Mouse (Mus musculus) limb, embryonic 10.5 days (tissue): ENCODE results near the gene Clec1b. TPM values are rescaled to one million over a fixed set of nuclear protein-coding genes. Genes with fewer than 3 reads are reported as not detected.
A peak's percentile ranks its signal among the peaks of the same experiment; 100 is the strongest.

ENCODE experiments used
- DNase-seq: peaks from one replicate; pipeline ENCODE4 v3.0.0-alpha.2; 2017; ENCODE audit warnings: low spot score
- H3K27ac ChIP-seq: fragments of 300-500 bp; sonication (generic); 2 replicates; pipeline ENCODE4 v1.5.1; 2016; ENCODE audit warnings: mild to moderate bottlenecking
- H3K27me3 ChIP-seq: fragments of 300-500 bp; sonication (generic); 2 replicates; pipeline ENCODE4 v1.6.1; 2016; ENCODE audit warnings: low read depth, mild to moderate bottlenecking; ENCODE audit not compliant: poor library complexity, severe bottlenecking
- H3K36me3 ChIP-seq: fragments of 300-500 bp; sonication (generic); 2 replicates; pipeline ENCODE4 v1.6.1; 2016; ENCODE audit warnings: mild to moderate bottlenecking, moderate library complexity
- H3K4me1 ChIP-seq: fragments of 300-500 bp; sonication (generic); 2 replicates; pipeline ENCODE4 v1.6.1; 2016
- H3K4me3 ChIP-seq: fragments of 300-500 bp; sonication (generic); 2 replicates; pipeline ENCODE4 v1.5.1; 2016; ENCODE audit warnings: mild to moderate bottlenecking, moderate library complexity
- H3K9me3 ChIP-seq: fragments of 300-500 bp; sonication (generic); replicated peaks from 2 replicates; pipeline ENCODE4 v1.6.1; 2016; ENCODE audit warnings: mild to moderate bottlenecking
- WGBS: fragments of 180-500 bp; shearing (Covaris S2); methylation state at CpG from one replicate; pipeline ENCODE4 v1.1.7; 2016; 5-methylcytosine and 5-hydroxymethylcytosine counted together
- polyA plus RNA-seq: library from polyadenylated mRNA; unstranded; fragments of >200 nt; fragmentation: Nextera tagmentation; extraction: Ambion mirVana; gene quantifications from 2 replicates; pipeline ENCODE4 v1.2.1, GENCODE M21; 2016

The Clec1b gene
- polyA plus RNA-seq, 1 experiment from 2014 or later = 9.2 TPM

DNA sequence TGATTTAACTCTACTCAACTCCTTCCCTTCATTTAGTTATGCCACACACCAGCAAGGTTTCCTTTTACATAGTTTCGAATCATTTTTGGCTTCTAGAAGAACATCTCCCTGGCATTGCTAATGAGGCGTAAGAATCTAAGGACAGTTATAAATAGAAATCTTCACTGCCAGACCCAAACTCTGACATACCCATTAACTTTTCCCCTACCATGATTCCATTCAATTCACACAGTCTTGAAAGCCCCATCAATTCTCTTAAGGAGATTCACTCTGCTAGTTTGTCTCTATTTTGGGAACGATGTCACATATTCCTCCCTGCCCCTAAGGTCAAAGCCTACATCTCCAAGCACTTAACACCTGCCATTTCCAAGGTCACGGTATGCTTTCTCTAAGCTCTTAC is 12.1 kb upstream of the Clec1b start:
- H3K4me3 ChIP-seq = no peak overlapping the region
- no peak for DNase-seq
- no peaks in the 10 kb centered on the region for H3K4me1 ChIP-seq
- 89% methylated on average over 4 of the region's 4 CpGs for WGBS
- H3K27me3 ChIP-seq = no peaks in the 10 kb centered on the region
- no peaks in the 10 kb centered on the region for H3K36me3 ChIP-seq
- no peaks in the 10 kb centered on the region for H3K9me3 ChIP-seq
- no peak overlapping the region for H3K27ac ChIP-seq

DNA sequence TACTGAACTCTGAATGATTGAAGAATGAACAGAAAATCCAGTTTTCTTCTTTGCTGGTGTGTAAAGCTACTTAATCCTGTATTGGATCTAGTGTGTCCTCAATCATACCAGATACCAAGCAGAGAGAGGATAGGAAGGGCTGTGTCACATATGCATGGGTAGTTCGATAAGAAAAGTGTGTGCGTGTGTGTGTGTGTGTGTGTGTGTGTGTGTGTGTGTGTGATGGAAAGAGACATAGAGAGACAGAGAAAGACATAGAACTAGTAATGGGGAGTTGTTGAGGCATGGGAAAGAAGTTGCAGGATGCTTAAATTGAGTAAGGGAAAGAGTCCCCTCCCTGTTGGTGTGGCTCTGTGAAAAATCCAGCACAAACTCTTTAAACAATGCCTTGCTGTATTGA is 11.3 kb upstream of the Clec1b start, which contains the start of gene Clec12b:
TSS of gene Clec12b (minus strand) at position 101 of the 400 bp plus-strand sequence.
- Histone ChIP-seq H3K36me3 (no peaks in the 10 kb centered on the region), H3K4me3 (no peak within 1 kb of the TSS), H3K27ac (no peak within 1 kb of the TSS), H3K27me3 (no peaks in the 10 kb centered on the region), H3K4me1 (no peaks in the 10 kb centered on the region), H3K9me3 (no peaks in the 10 kb centered on the region)
- 87% methylated on average over 2 of the region's 2 CpGs for WGBS
- no peak for DNase-seq

DNA sequence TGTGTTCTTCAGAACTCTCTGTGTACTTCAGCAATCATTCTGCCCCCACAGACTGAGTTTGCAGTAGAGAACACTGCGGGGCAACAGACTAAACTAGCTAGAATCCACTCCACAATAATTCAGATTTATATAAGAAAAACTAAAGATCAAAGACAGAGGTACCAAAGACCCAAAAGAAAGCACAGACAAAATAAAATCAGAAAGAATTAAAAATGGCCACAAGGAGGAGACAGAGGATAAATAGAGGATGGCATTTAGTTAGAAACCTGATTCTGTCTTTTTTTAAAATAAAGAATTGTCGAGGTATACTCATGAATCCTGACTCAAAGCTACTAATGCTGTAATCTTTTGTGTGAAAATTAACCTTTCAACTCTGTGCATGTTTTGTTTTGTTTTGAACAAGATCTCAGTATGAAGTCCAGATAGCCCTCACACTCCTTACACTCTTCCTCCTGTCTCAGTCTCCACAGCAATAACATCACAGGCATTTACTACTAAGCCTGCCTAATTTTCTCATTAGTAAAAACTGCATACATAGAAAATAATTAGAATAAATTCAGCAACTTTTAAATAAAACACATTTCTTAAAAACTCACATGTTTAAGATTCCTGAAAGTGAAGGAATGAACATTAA is 3.9 kb upstream of the Clec1b start:
- Histone ChIP-seq H3K4me3 (no peak overlapping the region), H3K4me1 (no peaks in the 10 kb centered on the region), H3K9me3 (no peaks in the 10 kb centered on the region), H3K27ac (no peak overlapping the region), H3K36me3 (no peaks in the 10 kb centered on the region), H3K27me3 (no peaks in the 10 kb centered on the region)
- no peak for DNase-seq
- 42% methylated on average over 2 of the region's 2 CpGs for WGBS

DNA sequence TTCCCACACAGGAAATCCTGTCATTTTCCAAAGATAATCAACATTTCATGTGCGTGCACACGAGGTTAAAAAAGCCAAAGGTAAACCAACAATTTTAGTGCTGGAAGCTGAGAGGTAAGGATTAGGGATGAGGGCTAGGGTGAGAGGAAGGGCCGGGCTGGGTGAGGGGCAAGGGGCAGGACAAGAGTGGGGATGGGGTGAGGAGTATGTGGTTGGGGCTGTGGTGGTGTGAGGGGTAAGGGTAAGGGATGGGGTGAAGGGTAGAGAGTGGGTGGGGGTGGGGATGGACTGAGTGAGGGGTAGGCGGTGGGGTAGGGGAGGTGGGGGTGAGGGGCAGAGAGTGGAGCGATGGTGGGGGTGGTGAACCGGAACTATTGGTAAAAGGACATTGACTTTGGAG is 3.4 kb upstream of the Clec1b start:
- Histone ChIP-seq H3K27me3 (no peaks in the 10 kb centered on the region), H3K27ac (no peak overlapping the region), H3K4me3 (no peak overlapping the region), H3K4me1 (no peaks in the 10 kb centered on the region), H3K36me3 (no peaks in the 10 kb centered on the region), H3K9me3 (no peaks in the 10 kb centered on the region)
- no peak for DNase-seq
- 80% methylated on average over 6 of the region's 6 CpGs for WGBS

DNA sequence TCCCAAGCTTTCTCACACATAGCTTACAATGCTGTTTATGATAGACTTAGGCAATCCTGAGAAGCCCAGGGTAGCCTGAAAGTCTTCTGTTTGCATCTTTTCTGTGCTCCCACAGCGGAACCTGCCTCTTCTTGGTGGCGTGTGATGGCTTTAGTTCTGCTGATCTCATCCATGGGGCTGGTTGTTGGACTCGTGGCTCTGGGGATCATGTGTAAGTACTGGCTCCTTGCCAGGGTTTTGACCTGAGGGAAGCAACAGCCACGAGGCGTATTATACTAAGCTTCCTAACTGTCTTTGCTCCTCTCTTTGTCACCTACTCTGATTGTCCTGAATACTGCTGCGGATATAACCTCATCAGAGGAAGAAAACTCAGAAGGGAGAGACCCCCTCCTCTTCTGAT is 2.8 kb downstream of the Clec1b start:
- no peaks in the 10 kb centered on the region for H3K9me3 ChIP-seq

DNA sequence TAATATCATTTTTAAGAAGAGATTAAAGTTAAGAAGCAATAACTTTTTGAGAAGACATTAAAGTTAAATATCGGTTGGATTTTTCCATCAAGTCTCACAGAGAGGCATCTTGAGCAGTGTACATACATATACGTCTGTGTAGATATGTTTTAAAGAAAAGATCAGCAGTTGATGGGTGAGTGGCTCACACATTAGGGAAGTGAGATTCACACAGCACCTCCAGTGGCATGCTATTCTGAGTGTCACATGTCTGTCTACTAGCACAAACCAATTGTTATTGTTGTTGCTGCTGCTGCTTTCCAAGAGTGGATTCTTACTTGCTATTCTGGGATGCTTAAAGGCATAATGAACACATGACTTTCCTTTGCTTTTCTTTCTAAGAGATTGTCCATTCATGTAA is 5.3 kb downstream of the Clec1b start:
- Histone ChIP-seq H3K27ac (no peak overlapping the region), H3K4me1 (no peaks in the 10 kb centered on the region), H3K27me3 (no peaks in the 10 kb centered on the region), H3K9me3 (no peaks in the 10 kb centered on the region), H3K4me3 (no peak overlapping the region), H3K36me3 (no peaks in the 10 kb centered on the region)
- DNase-seq = no peak
- 92% methylated on average over 2 of the region's 2 CpGs for WGBS

More for the DNA sequence above, 2.8 kb downstream of the Clec1b start:
- H3K4me3 ChIP-seq = no peak overlapping the region
- H3K36me3 ChIP-seq = no peaks in the 10 kb centered on the region
- DNase-seq = no peak
- 83% methylated on average over 6 of the region's 6 CpGs for WGBS
- no peaks in the 10 kb centered on the region for H3K4me1 ChIP-seq
- H3K27me3 ChIP-seq = no peaks in the 10 kb centered on the region
- no peak overlapping the region for H3K27ac ChIP-seq

DNA sequence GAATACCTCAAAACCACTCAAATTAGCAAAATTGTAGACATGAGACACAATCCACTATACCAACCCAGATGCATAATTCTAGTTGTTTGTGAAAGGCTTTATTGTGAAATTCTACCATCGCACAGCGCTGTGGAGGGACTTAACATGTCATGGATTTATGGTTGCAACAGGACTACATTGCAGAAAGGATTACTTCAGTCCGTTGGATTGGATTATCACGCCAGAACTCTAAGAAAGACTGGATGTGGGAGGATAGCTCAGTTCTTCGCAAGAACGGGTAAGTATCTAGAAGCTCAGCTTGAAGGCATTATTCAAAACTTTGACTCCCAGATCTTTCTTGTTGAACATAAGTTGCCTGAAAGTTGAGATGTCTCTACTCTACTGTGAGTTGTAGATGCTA is 6.3 kb downstream of the Clec1b start:
- Histone ChIP-seq H3K27me3 (no peaks in the 10 kb centered on the region), H3K27ac (no peak overlapping the region), H3K9me3 (no peaks in the 10 kb centered on the region), H3K4me1 (no peaks in the 10 kb centered on the region), H3K36me3 (no peaks in the 10 kb centered on the region), H3K4me3 (no peak overlapping the region)
- no peak for DNase-seq
- WGBS = 90% methylated on average over 6 of the region's 6 CpGs

DNA sequence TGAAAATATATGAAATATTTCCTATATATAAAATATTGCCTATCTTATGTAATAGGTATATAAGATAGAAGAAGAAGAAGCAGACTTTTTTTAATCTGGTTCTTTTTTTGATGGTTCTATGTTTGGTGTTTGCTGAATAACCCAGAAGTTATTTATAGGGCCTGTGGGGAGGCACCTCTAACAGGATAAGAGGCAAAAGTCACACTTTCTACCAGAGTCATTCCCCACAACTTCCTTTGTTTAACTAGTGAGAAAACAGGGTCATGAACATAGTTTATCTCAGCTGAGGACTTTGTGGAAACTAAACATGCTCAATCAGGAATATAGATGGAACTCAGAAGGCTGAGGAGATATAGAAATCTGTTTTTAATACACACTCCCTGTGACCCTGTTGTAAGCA is 8.9 kb downstream of the Clec1b start:
- Histone ChIP-seq H3K9me3 (no peaks in the 10 kb centered on the region), H3K4me3 (no peak overlapping the region), H3K27me3 (no peaks in the 10 kb centered on the region), H3K36me3 (no peaks in the 10 kb centered on the region), H3K27ac (no peak overlapping the region), H3K4me1 (no peaks in the 10 kb centered on the region)
- DNase-seq = no peak

DNA sequence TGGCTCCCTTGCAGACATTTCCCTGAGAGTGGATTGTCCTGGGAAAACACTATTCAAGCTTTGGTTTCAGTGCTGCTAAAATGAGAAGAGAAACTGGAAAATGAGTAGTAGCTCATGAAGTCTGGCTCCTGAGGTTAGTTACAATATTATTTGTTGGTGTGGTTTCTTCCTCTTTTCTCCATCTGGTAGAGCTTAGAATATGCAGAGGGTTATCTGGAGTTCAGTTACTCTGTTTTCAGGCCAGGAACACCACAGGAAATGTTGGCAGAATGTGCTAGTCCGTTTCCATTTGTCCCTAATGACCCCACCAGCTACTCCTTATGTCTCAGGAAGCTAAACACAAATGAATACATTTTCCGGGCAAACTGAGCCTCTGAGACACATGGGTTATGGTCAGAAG is 10.2 kb downstream of the Clec1b start:
- Histone ChIP-seq H3K27me3 (no peaks in the 10 kb centered on the region), H3K9me3 (no peaks in the 10 kb centered on the region), H3K4me3 (no peak overlapping the region), H3K4me1 (no peaks in the 10 kb centered on the region), H3K36me3 (no peaks in the 10 kb centered on the region), H3K27ac (no peak overlapping the region)
- 61% methylated on average over 2 of the region's 2 CpGs for WGBS
- no peak for DNase-seq

DNA sequence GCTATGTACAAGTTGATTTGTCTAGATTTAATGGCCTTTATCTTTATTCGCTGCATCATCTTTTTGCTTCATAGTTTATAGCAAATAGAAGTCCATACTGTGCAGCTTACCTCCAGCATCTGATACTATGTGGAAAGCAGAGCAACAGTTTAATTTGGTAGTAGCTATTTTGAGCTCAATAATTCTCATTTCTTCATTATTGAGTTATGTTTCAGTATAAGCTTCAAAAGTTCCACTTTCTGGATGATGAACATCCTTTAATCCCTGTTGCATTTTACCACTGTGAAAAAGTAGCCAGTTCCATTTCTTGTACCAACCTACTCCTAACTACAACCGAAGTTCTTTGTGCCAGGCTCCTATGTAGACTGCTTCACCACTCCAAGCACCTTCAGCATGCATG is 11.5 kb downstream of the Clec1b start, which contains the start of gene Clec9a:
TSS of gene Clec9a (plus strand) at position 301 of the 400 bp plus-strand sequence.
- H3K36me3 ChIP-seq = no peaks in the 10 kb centered on the region
- no peaks in the 10 kb centered on the region for H3K4me1 ChIP-seq
- WGBS = 85% methylated on average over 2 of the region's 2 CpGs
- no peak for DNase-seq
- no peak within 1 kb of the TSS for H3K27ac ChIP-seq
- H3K4me3 ChIP-seq = no peak within 1 kb of the TSS
- no peaks in the 10 kb centered on the region for H3K27me3 ChIP-seq
- no peaks in the 10 kb centered on the region for H3K9me3 ChIP-seq

DNA sequence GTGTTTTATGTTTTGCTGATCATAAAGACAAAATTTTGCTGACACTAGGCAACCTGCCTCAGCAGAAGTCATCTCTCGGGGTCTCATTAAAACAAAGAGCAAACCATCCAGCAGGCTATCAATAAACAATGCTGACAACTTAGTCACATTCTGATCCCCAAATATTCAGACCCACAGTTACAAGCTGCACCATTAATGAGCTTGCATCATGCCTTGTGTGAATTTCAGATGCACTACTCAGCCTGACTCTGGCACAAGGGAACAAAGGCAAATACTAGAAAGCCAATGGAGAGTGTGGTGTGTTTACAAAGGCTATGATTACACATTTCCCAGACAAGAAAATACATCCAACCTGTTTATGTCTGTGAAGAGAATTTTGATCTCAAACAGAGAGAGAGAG is 17.1 kb downstream of the Clec1b start:
- Histone ChIP-seq H3K27ac (no peak overlapping the region), H3K9me3 (no peaks in the 10 kb centered on the region), H3K4me3 (no peak overlapping the region), H3K27me3 (no peaks in the 10 kb centered on the region), H3K36me3 (no peaks in the 10 kb centered on the region), H3K4me1 (no peaks in the 10 kb centered on the region)
- no peak for DNase-seq
- WGBS = 87% methylated on average over 1 of the region's 1 CpGs

DNA sequence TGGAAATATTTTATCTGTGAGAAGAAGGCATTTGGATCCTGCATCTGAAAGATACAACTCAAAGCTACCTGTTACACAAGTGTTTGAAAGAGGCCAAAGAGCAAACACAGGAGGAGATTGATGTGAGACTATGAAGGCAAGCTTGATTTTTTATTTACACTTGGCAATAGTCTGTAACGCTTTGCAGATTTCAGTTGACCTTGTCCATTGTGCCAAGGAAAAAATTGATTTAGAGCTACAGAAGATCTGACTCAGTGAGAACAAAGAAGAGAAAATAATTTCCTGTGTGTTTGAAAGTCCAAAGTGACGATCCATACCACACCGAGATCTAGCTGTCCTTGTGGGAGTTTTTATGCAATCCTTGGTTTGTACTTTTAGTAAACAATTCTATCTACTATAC is 25.2 kb downstream of the Clec1b start:
- 92% methylated on average over 3 of the region's 3 CpGs for WGBS
- Histone ChIP-seq H3K4me1 (peaks cover 6% of the 10 kb centered on the region; the same call in 1 of the 2 replicates), H3K27ac (no peak overlapping the region), H3K9me3 (no peaks in the 10 kb centered on the region), H3K27me3 (no peaks in the 10 kb centered on the region), H3K4me3 (no peak overlapping the region), H3K36me3 (no peaks in the 10 kb centered on the region)
- no peak for DNase-seq

DNA sequence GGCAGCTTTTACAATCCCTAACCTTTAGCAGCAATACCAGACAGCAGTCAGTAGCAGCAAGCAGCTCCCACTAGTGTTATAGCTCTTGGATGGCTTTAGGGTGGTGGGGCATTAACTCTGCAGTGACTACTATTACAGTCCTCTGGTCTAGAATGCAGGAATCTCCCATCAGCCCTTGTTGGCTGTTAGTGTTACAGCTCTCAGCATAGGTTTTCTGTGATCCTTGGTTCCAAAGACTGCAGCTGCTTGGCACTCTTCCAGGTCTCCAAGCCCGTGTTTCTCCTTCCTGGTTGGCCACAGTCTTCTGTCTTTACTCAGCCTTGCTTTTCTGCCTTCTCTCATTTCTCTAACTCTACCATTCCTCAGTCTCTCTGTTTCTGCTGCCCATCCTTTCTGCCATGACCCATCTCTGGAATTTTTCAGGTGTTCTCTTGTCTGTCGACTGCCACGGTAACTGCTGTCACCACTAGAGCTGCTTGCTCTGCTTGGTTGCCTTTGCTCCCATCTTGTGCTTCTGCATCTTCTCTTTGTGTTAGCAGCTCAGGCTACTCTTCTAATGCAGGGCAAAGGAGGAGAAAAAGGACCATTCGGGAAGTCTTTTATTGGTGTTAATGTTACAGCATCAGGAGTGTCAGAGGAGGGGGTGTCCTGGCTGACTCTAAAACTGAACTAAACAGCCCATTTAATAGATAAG is 26.1 kb downstream of the Clec1b start:
- Histone ChIP-seq H3K36me3 (no peaks in the 10 kb centered on the region), H3K4me3 (no peak overlapping the region), H3K4me1 (peaks cover 6% of the 10 kb centered on the region; the same call in 1 of the 2 replicates), H3K9me3 (no peaks in the 10 kb centered on the region), H3K27me3 (no peaks in the 10 kb centered on the region), H3K27ac (no peak overlapping the region)
- DNase-seq = no peak
- WGBS = 76% methylated on average over 4 of the region's 4 CpGs

DNA sequence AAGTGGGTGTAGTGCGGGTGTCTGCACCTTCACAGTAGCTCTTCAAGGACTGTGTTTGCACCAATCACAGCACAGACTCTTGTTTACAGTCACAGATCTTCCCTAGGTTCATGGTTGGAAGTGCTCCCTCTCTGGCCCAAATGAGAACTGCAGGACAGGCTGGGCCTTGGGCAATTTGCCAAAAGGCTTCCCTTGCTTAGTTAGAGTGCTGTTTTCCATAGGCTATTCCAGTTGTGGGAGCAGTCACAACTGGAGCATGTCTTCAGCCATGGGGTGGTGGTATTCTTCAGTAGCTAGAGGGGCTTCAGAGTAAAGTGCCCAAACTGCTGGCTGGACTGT is 26.6 kb downstream of the Clec1b start:
- 22% methylated on average over 1 of the region's 1 CpGs for WGBS
- Histone ChIP-seq H3K27me3 (no peaks in the 10 kb centered on the region), H3K4me3 (no peak overlapping the region), H3K27ac (no peak overlapping the region), H3K4me1 (peaks cover 6% of the 10 kb centered on the region; the same call in 1 of the 2 replicates), H3K36me3 (no peaks in the 10 kb centered on the region), H3K9me3 (no peaks in the 10 kb centered on the region)
- DNase-seq = peak; percentile 78
